Mouse (Mus musculus) intestine, postnatal 0 days (tissue): ENCODE measurements around the gene Leo1. TPM values are rescaled to one million over a fixed set of nuclear protein-coding genes. Genes with fewer than 3 reads are reported as not detected.

Source experiments
- ATAC-seq: fragments of 200-750 bp; cut with Nextera tagmentation; 2 replicates; pipeline ENCODE4 v1.8.0; 2017; ENCODE audit warnings: mild to moderate bottlenecking, moderate TSS enrichment, moderate library complexity
- H3K27ac ChIP-seq: fragments of 300-500 bp; sonication (generic); 2 replicates; pipeline ENCODE4 v1.5.1; 2014; ENCODE audit warnings: mild to moderate bottlenecking, low read depth, low read length, moderate library complexity
- H3K27me3 ChIP-seq: fragments of 300-500 bp; sonication (generic); replicated peaks from 2 replicates; pipeline ENCODE4 v1.6.1; 2014; ENCODE audit warnings: low read length, mixed read lengths; ENCODE audit not compliant: control insufficient read depth, insufficient read depth
- H3K36me3 ChIP-seq: fragments of 300-500 bp; sonication (generic); 2 replicates; pipeline ENCODE4 v1.6.1; 2014; ENCODE audit warnings: mild to moderate bottlenecking, moderate library complexity; ENCODE audit not compliant: control insufficient read depth, insufficient read depth
- H3K4me1 ChIP-seq: fragments of 300-500 bp; sonication (generic); replicated peaks from 2 replicates; pipeline ENCODE4 v1.6.1; 2014; ENCODE audit warnings: antibody characterized with exemption, low read length, mixed read lengths; ENCODE audit not compliant: control insufficient read depth, insufficient read depth
- H3K4me2 ChIP-seq: fragments of 300-500 bp; sonication (generic); replicated peaks from 2 replicates; pipeline ENCODE4 v1.6.1; 2014; ENCODE audit warnings: low read depth, mild to moderate bottlenecking, moderate library complexity
- H3K4me3 ChIP-seq: fragments of 300-500 bp; sonication (generic); 2 replicates; pipeline ENCODE4 v1.5.1; 2014; ENCODE audit warnings: low read depth, low read length
- H3K9ac ChIP-seq: fragments of 300-500 bp; sonication (generic); 2 replicates; pipeline ENCODE4 v1.6.1; 2014; ENCODE audit warnings: mild to moderate bottlenecking, low read depth, low read length
- H3K9me3 ChIP-seq: fragments of 300-500 bp; sonication (generic); 2 replicates; pipeline ENCODE4 v1.6.1; 2016; ENCODE audit warnings: mixed run types; ENCODE audit not compliant: control insufficient read depth
- CTCF ChIP-seq: sonication (generic); IDR thresholded peaks from 2 replicates; pipeline ENCODE4 v1.5.1; 2016; ENCODE audit warnings: low read depth, mild to moderate bottlenecking, control low read depth, antibody characterized with exemption, moderate library complexity
- WGBS: fragments of 180-500 bp; shearing (Covaris S2); extraction: QIAGEN DNeasy Blood & Tissue Kit; methylation state at CpG from one replicate; pipeline ENCODE4 v1.1.7; 2014; 5-methylcytosine and 5-hydroxymethylcytosine counted together
- polyA plus RNA-seq: library from polyadenylated mRNA; unstranded; fragments of >200 nt; fragmentation: Nextera tagmentation; extraction: Ambion mirVana; gene quantifications from 2 replicates; pipeline ENCODE4 v1.2.1, GENCODE M21; 2015

The Leo1 gene
- polyA plus RNA-seq, 1 experiment from 2014 or later: 14.7 TPM

- TF ChIP-seq CTCF: no peak
- H3K4me1 ChIP-seq: peaks cover 4% of the 10 kb centered on the region; the same call in 1 of the 2 replicates
- 86% methylated on average over 6 of the region's 6 CpGs for WGBS
- H3K27me3 ChIP-seq: no peaks in the 10 kb centered on the region
- no peaks in the 10 kb centered on the region for H3K9me3 ChIP-seq
- H3K27ac ChIP-seq: no peak overlapping the region
- ATAC-seq: no peak
- peak overlapping the region; percentile 72; the same call in 1 of the 2 replicates for H3K4me2 ChIP-seq
- no peak overlapping the region for H3K4me3 ChIP-seq
- H3K9ac ChIP-seq: no peak overlapping the region
- H3K36me3 ChIP-seq: no peaks in the 10 kb centered on the region
These were observed 30.3 kb upstream of the Leo1 start for GRCm38 (mm10) chr9:75410868-75411487.

GRCm38 (mm10) chr9:75411584-75411983 lies 29.7 kb upstream of the Leo1 start:
- 78% methylated on average over 9 of the region's 9 CpGs for WGBS
- Histone ChIP-seq H3K4me3 (no peak overlapping the region), H3K27ac (no peak overlapping the region), H3K4me2 (no peak overlapping the region), H3K36me3 (no peaks in the 10 kb centered on the region), H3K4me1 (no peaks in the 10 kb centered on the region), H3K9me3 (no peaks in the 10 kb centered on the region), H3K9ac (no peak overlapping the region), H3K27me3 (no peaks in the 10 kb centered on the region)
- ATAC-seq: no peak
- no peak for TF ChIP-seq CTCF

- no peak overlapping the region for H3K4me2 ChIP-seq
- no peak overlapping the region for H3K4me3 ChIP-seq
- H3K9me3 ChIP-seq: no peaks in the 10 kb centered on the region
- no peaks in the 10 kb centered on the region for H3K4me1 ChIP-seq
- H3K27ac ChIP-seq: no peak overlapping the region
- no peak overlapping the region for H3K9ac ChIP-seq
- no peaks in the 10 kb centered on the region for H3K36me3 ChIP-seq
- no peaks in the 10 kb centered on the region for H3K27me3 ChIP-seq
- 44% methylated on average over 5 of the region's 5 CpGs for WGBS
- no peak for TF ChIP-seq CTCF
- ATAC-seq: no peak
These were observed 28.1 kb upstream of the Leo1 start for GRCm38 (mm10) chr9:75413206-75413605.

GRCm38 (mm10) chr9:75414204-75414603 lies 27.1 kb upstream of the Leo1 start:
- 29% methylated on average over 5 of the region's 5 CpGs for WGBS
- ATAC-seq: no peak
- Histone ChIP-seq H3K27me3 (no peaks in the 10 kb centered on the region), H3K27ac (no peak overlapping the region), H3K4me3 (no peak overlapping the region), H3K36me3 (no peaks in the 10 kb centered on the region), H3K4me2 (no peak overlapping the region), H3K4me1 (no peaks in the 10 kb centered on the region), H3K9me3 (no peaks in the 10 kb centered on the region), H3K9ac (no peak overlapping the region)
- no peak for TF ChIP-seq CTCF

GRCm38 (mm10) chr9:75422251-75422691 lies 19.1 kb upstream of the Leo1 start:
- no peaks in the 10 kb centered on the region for H3K36me3 ChIP-seq
- no peak for ATAC-seq
- H3K27ac ChIP-seq: no peak overlapping the region
- H3K9ac ChIP-seq: no peak overlapping the region
- H3K4me2 ChIP-seq: no peak overlapping the region
- WGBS: 89% methylated on average over 3 of the region's 3 CpGs
- no peaks in the 10 kb centered on the region for H3K4me1 ChIP-seq
- H3K27me3 ChIP-seq: no peaks in the 10 kb centered on the region
- H3K9me3 ChIP-seq: no peaks in the 10 kb centered on the region
- H3K4me3 ChIP-seq: no peak overlapping the region
- TF ChIP-seq CTCF: no peak

- Histone ChIP-seq H3K9ac (no peak overlapping the region), H3K4me2 (no peak overlapping the region), H3K36me3 (no peaks in the 10 kb centered on the region), H3K4me1 (no peaks in the 10 kb centered on the region), H3K27ac (no peak overlapping the region), H3K9me3 (no peaks in the 10 kb centered on the region), H3K27me3 (no peaks in the 10 kb centered on the region), H3K4me3 (no peak overlapping the region)
- no peak for ATAC-seq
- no peak for TF ChIP-seq CTCF
- 64% methylated on average over 5 of the region's 5 CpGs for WGBS
These were observed 17.6 kb upstream of the Leo1 start for GRCm38 (mm10) chr9:75423683-75424082.
